Mouse (Mus musculus) heart, postnatal 0 days (tissue): ENCODE measurements around the gene Arhgap33.

Experiments
- CTCF ChIP-seq: IDR thresholded peaks from 2 replicates; pipeline ENCODE4 v1.5.1; 2016; ENCODE audit warnings: antibody characterized with exemption, control low read depth, low read depth
- EP300 ChIP-seq: IDR thresholded peaks from 2 replicates; pipeline ENCODE4 v1.6.1; 2016; ENCODE audit warnings: antibody characterized with exemption, low read depth

GRCm38 (mm10) chr7:30579950-30580349, 45.1 kb upstream of the Arhgap33 start:
- TF ChIP-seq CTCF (no peak), EP300 (no peak)
